Mouse (Mus musculus): ENCODE measurements at regions not wholly inside any gene's neighbourhood (a gene's known extent, or its start where the extent isn't known, plus 50 kb on each side); places are given as distances from the start of the nearest gene placed in this dataset.

DNA sequence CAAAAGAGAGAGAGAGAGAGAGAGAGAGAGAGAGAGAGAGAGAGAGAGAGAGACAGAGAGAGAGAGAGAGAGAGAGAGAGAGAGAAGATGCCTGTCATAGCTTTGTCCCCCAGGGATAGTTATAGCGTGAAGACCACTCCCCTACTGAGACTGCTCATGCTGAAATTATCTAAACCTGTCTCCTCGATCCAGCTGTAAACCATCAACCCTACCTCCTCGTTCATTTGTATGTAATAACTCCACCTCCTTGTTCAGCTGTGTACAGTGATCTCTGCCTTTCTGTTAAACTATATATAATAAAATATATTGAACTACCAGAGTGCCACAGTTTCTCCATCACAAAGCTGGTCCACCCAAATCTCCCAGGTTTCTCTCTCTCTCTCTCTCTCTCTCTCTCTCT lies 53.2 kb upstream of the Cd180 start:
- H3K27ac ChIP-seq (replicated peaks in 1 of 2; ENCODE audit: control insufficient read depth in 1 of 2, insufficient read depth in 1 of 2, low read depth in 2 of 2, low read length in 2 of 2): no peak overlapping the region
- peaks cover 5 to 8% of the 10 kb centered on the region in 2 experiments for H3K4me1 ChIP-seq (ENCODE audit: control insufficient read depth in 2 of 2, insufficient read depth in 2 of 2, low read length in 2 of 2)
- no peak overlapping the region for H3K4me3 ChIP-seq (ENCODE audit: control insufficient read depth in 1 of 2, insufficient read depth in 1 of 2, low read depth in 1 of 2, low read length in 2 of 2)
- H3K4me2 ChIP-seq (ENCODE audit: low read length): no peak overlapping the region
- no peaks in the 10 kb centered on the region for H3K27me3 ChIP-seq (ENCODE audit: control insufficient read depth, insufficient read depth, low read length)
- H3K9ac ChIP-seq (ENCODE audit: low read length): no peak overlapping the region
- ATAC-seq (ENCODE audit: insufficient number of reproducible peaks, insufficient read depth, low FRiP score, low read depth): no peak
- H3K9me3 ChIP-seq (ENCODE audit: control insufficient read depth, low read length): peaks cover 3% of the 10 kb centered on the region; the same call in 1 of the 2 replicates
- no peaks in the 10 kb centered on the region for H3K36me3 ChIP-seq (ENCODE audit: control insufficient read depth, insufficient read depth, low read length)
- 60% methylated on average over 3 of the region's 3 CpGs for WGBS
